Mouse (Mus musculus) hindbrain, embryonic 15.5 days (tissue): ENCODE measurements around the gene Parp8. TPM values are rescaled to one million over a fixed set of nuclear protein-coding genes. Genes with fewer than 3 reads are reported as not detected.
A peak's percentile ranks its signal among the peaks of the same experiment; 100 is the strongest.
"Not testable (repeated sequence)": the region's sequence is repeated elsewhere in the genome, so short reads cannot be mapped to it uniquely, and the experiment has no call there.

ENCODE experiments used
- ATAC-seq: fragments of 200-750 bp; cut with Nextera tagmentation; 2 replicates; pipeline ENCODE4 v1.8.0; 2017; ENCODE audit warnings: low read depth, moderate number of reproducible peaks, moderate TSS enrichment; ENCODE audit not compliant: low FRiP score
- H3K27ac ChIP-seq: fragments of 300-500 bp; sonication (generic); replicated peaks from 2 replicates; pipeline ENCODE4 v1.5.1; 2015; ENCODE audit warnings: mild to moderate bottlenecking, inconsistent platforms
- H3K27me3 ChIP-seq: fragments of 300-500 bp; sonication (generic); 2 replicates; pipeline ENCODE4 v1.6.1; 2015; ENCODE audit warnings: control low read depth, inconsistent platforms
- H3K36me3 ChIP-seq: fragments of 300-500 bp; sonication (generic); 2 replicates; pipeline ENCODE4 v1.6.1; 2015; ENCODE audit warnings: control low read depth, inconsistent platforms
- H3K4me1 ChIP-seq: fragments of 300-500 bp; sonication (generic); replicated peaks from 2 replicates; pipeline ENCODE4 v1.6.1; 2015; ENCODE audit warnings: control low read depth, inconsistent platforms
- H3K4me2 ChIP-seq: fragments of 300-500 bp; sonication (generic); 2 replicates; pipeline ENCODE4 v1.6.1; 2015; ENCODE audit warnings: moderate library complexity, mild to moderate bottlenecking, inconsistent platforms
- H3K4me3 ChIP-seq: fragments of 300-500 bp; sonication (generic); 2 replicates; pipeline ENCODE4 v1.5.1; 2015; ENCODE audit warnings: mild to moderate bottlenecking, inconsistent platforms
- H3K9ac ChIP-seq: fragments of 300-500 bp; sonication (generic); 2 replicates; pipeline ENCODE4 v1.6.1; 2015; ENCODE audit warnings: inconsistent platforms
- H3K9me3 ChIP-seq: fragments of 300-500 bp; sonication (generic); 2 replicates; pipeline ENCODE4 v1.6.1; 2016; ENCODE audit warnings: control low read depth, inconsistent platforms
- WGBS: fragments of 180-500 bp; shearing (Covaris S2); methylation state at CpG from one replicate; pipeline ENCODE4 v1.1.7; 2015; 5-methylcytosine and 5-hydroxymethylcytosine counted together
- polyA plus RNA-seq: library from polyadenylated mRNA; unstranded; fragments of >200 nt; fragmentation: Nextera tagmentation; extraction: Ambion mirVana; gene quantifications from 2 replicates; pipeline ENCODE4 v1.2.1, GENCODE M21; 2015

Gene Parp8
- polyA plus RNA-seq, 1 experiment from 2014 or later: 32.5 TPM

- 89% methylated on average over 6 of the region's 6 CpGs for WGBS
Observed at GRCm38 (mm10) chr13:116949056-116949455, 76.3 kb downstream of the Parp8 start.

GRCm38 (mm10) chr13:116948299-116948659 is 77.1 kb downstream of the Parp8 start:
- Histone ChIP-seq H3K9me3 (no peaks in the 10 kb centered on the region), H3K27me3 (no peaks in the 10 kb centered on the region), H3K36me3 (no peaks in the 10 kb centered on the region), H3K9ac (no peak overlapping the region), H3K4me3 (no peak overlapping the region), H3K27ac (no peak overlapping the region), H3K4me1 (0 out of 2 replicates have a peak, but pooled peaks cover 7% of the 10 kb centered on the region), H3K4me2 (no peak overlapping the region)
- 61% methylated on average over 5 of the region's 5 CpGs for WGBS
- no peak for ATAC-seq

More at GRCm38 (mm10) chr13:116949056-116949455, 76.3 kb downstream of the Parp8 start:
- no peak overlapping the region for H3K27ac ChIP-seq
- no peaks in the 10 kb centered on the region for H3K27me3 ChIP-seq
- 0 out of 2 replicates have a peak, but pooled peaks cover 7% of the 10 kb centered on the region for H3K4me1 ChIP-seq
- H3K9me3 ChIP-seq: no peaks in the 10 kb centered on the region
- no peak overlapping the region for H3K4me3 ChIP-seq
- H3K36me3 ChIP-seq: no peaks in the 10 kb centered on the region
- no peak for ATAC-seq
- H3K9ac ChIP-seq: no peak overlapping the region
- no peak overlapping the region for H3K4me2 ChIP-seq

GRCm38 (mm10) chr13:116947611-116948298 is 77.6 kb downstream of the Parp8 start:
- H3K4me2 ChIP-seq: no peak overlapping the region
- no peaks in the 10 kb centered on the region for H3K36me3 ChIP-seq
- H3K27me3 ChIP-seq: no peaks in the 10 kb centered on the region
- no peaks in the 10 kb centered on the region for H3K9me3 ChIP-seq
- no peak for ATAC-seq
- H3K4me3 ChIP-seq: no peak overlapping the region
- H3K27ac ChIP-seq: no peak overlapping the region
- no peak overlapping the region for H3K9ac ChIP-seq
- 70% methylated on average over 9 of the region's 9 CpGs for WGBS
- 0 out of 2 replicates have a peak, but pooled peaks cover 7% of the 10 kb centered on the region for H3K4me1 ChIP-seq

GRCm38 (mm10) chr13:116946566-116946965 is 78.8 kb downstream of the Parp8 start:
- Histone ChIP-seq H3K9me3 (no peaks in the 10 kb centered on the region), H3K4me2 (no peak overlapping the region), H3K27ac (no peak overlapping the region), H3K36me3 (no peaks in the 10 kb centered on the region), H3K4me1 (peaks cover 7% of the 10 kb centered on the region; the same call in 1 of the 2 replicates), H3K4me3 (no peak overlapping the region), H3K9ac (no peak overlapping the region), H3K27me3 (no peaks in the 10 kb centered on the region)
- ATAC-seq: no peak
- 72% methylated on average over 4 of the region's 4 CpGs for WGBS

GRCm38 (mm10) chr13:116941280-116942015 is 83.9 kb downstream of the Parp8 start:
- no peak overlapping the region for H3K4me2 ChIP-seq
- H3K27ac ChIP-seq: no peak overlapping the region
- H3K9me3 ChIP-seq: no peaks in the 10 kb centered on the region
- 0 out of 2 replicates have a peak, but pooled peaks have one; percentile 29 for ATAC-seq
- H3K9ac ChIP-seq: no peak overlapping the region
- H3K36me3 ChIP-seq: no peaks in the 10 kb centered on the region
- H3K4me3 ChIP-seq: no peak overlapping the region
- no peaks in the 10 kb centered on the region for H3K27me3 ChIP-seq
- 67% methylated on average over 13 of the region's 13 CpGs for WGBS
- H3K4me1 ChIP-seq: peaks cover 12% of the 10 kb centered on the region; the same call in 1 of the 2 replicates

- WGBS: 85% methylated on average over 7 of the region's 7 CpGs
- H3K36me3 ChIP-seq: no peaks in the 10 kb centered on the region
- H3K4me2 ChIP-seq: no peak overlapping the region
- ATAC-seq: no peak
- no peak overlapping the region for H3K27ac ChIP-seq
- no peak overlapping the region for H3K4me3 ChIP-seq
- no peaks in the 10 kb centered on the region for H3K9me3 ChIP-seq
- no peak overlapping the region for H3K9ac ChIP-seq
- H3K4me1 ChIP-seq: peaks cover 12% of the 10 kb centered on the region; the same call in 1 of the 2 replicates
- H3K27me3 ChIP-seq: no peaks in the 10 kb centered on the region
Observed at GRCm38 (mm10) chr13:116940761-116941160, 84.6 kb downstream of the Parp8 start.

GRCm38 (mm10) chr13:116937019-116937418 is 88.3 kb downstream of the Parp8 start:
- H3K27me3 ChIP-seq, H3K27ac ChIP-seq, H3K4me3 ChIP-seq, H3K4me2 ChIP-seq, H3K9ac ChIP-seq, H3K36me3 ChIP-seq, H3K9me3 ChIP-seq, ATAC-seq: not testable (repeated sequence)
- WGBS: 93% methylated on average over 3 of the region's 3 CpGs
- H3K4me1 ChIP-seq: peaks cover 10% of the 10 kb centered on the region; the same call in 1 of the 2 replicates

- Histone ChIP-seq H3K9ac (no peak overlapping the region), H3K27ac (0 out of 2 replicates have a peak overlapping the region, but pooled peaks have one; percentile 14), H3K27me3 (no peaks in the 10 kb centered on the region), H3K9me3 (no peaks in the 10 kb centered on the region), H3K36me3 (peaks cover 5% of the 10 kb centered on the region), H3K4me1 (no peaks in the 10 kb centered on the region), H3K4me2 (no peak overlapping the region), H3K4me3 (no peak overlapping the region)
- no peak for ATAC-seq
- 81% methylated on average over 6 of the region's 6 CpGs for WGBS
Observed at GRCm38 (mm10) chr13:116917387-116917930, 107.9 kb downstream of the Parp8 start.

- no peak overlapping the region for H3K4me2 ChIP-seq
- peaks cover 5% of the 10 kb centered on the region; the same call in 1 of the 2 replicates for H3K36me3 ChIP-seq
- WGBS: 87% methylated on average over 3 of the region's 3 CpGs
- H3K27me3 ChIP-seq: no peaks in the 10 kb centered on the region
- H3K4me3 ChIP-seq: no peak overlapping the region
- H3K27ac ChIP-seq: no peak overlapping the region
- H3K9ac ChIP-seq: no peak overlapping the region
- no peaks in the 10 kb centered on the region for H3K4me1 ChIP-seq
- H3K9me3 ChIP-seq: no peaks in the 10 kb centered on the region
- no peak for ATAC-seq
Observed at GRCm38 (mm10) chr13:116908284-116908683, 117.1 kb downstream of the Parp8 start.

- H3K4me2 ChIP-seq: no peak overlapping the region
- ATAC-seq: no peak
- no peak overlapping the region for H3K4me3 ChIP-seq
- WGBS: 69% methylated on average over 5 of the region's 5 CpGs
- peaks cover 11% of the 10 kb centered on the region; the same call in 1 of the 2 replicates for H3K36me3 ChIP-seq
- no peak overlapping the region for H3K27ac ChIP-seq
- no peaks in the 10 kb centered on the region for H3K27me3 ChIP-seq
- no peaks in the 10 kb centered on the region for H3K9me3 ChIP-seq
- no peaks in the 10 kb centered on the region for H3K4me1 ChIP-seq
- no peak overlapping the region for H3K9ac ChIP-seq
Observed at GRCm38 (mm10) chr13:116903394-116903793, 121.9 kb downstream of the Parp8 start.

GRCm38 (mm10) chr13:116898395-116898794 is 126.9 kb downstream of the Parp8 start:
- Histone ChIP-seq H3K4me1 (no peaks in the 10 kb centered on the region), H3K4me3 (no peak overlapping the region), H3K27me3 (no peaks in the 10 kb centered on the region), H3K4me2 (no peak overlapping the region), H3K27ac (no peak overlapping the region), H3K9me3 (no peaks in the 10 kb centered on the region), H3K9ac (no peak overlapping the region), H3K36me3 (peaks cover 15% of the 10 kb centered on the region)
- ATAC-seq: no peak
- 87% methylated on average over 5 of the region's 5 CpGs for WGBS

GRCm38 (mm10) chr13:116897711-116898110 is 127.6 kb downstream of the Parp8 start:
- no peak for ATAC-seq
- Histone ChIP-seq H3K27me3 (no peaks in the 10 kb centered on the region), H3K36me3 (peaks cover 19% of the 10 kb centered on the region), H3K4me1 (no peaks in the 10 kb centered on the region), H3K27ac (no peak overlapping the region), H3K9ac (no peak overlapping the region), H3K4me2 (no peak overlapping the region), H3K9me3 (no peaks in the 10 kb centered on the region), H3K4me3 (no peak overlapping the region)
- 97% methylated on average over 1 of the region's 1 CpGs for WGBS
